Mouse (Mus musculus) liver, embryonic 11.5 days (tissue): ENCODE measurements around the gene Ptpra. TPM values are rescaled to one million over a fixed set of nuclear protein-coding genes. Genes with fewer than 3 reads are reported as not detected.
A peak's percentile ranks its signal among the peaks of the same experiment; 100 is the strongest.

Experiments
- ATAC-seq: fragments of 200-750 bp; cut with Nextera tagmentation; replicated peaks from 2 replicates; pipeline ENCODE4 v1.8.0; 2017; ENCODE audit warnings: moderate number of reproducible peaks, mild to moderate bottlenecking, moderate TSS enrichment, moderate library complexity; ENCODE audit not compliant: low FRiP score
- DNase-seq: peaks from one replicate; pipeline ENCODE4 v3.0.0-alpha.2; 2017; ENCODE audit warnings: low spot score
- H3K27ac ChIP-seq: fragments of 300-500 bp; sonication (generic); 2 replicates; pipeline ENCODE4 v1.5.1; 2014; ENCODE audit warnings: mild to moderate bottlenecking, low read depth, low read length, control low read depth
- H3K27me3 ChIP-seq: fragments of 300-500 bp; sonication (generic); replicated peaks from 2 replicates; pipeline ENCODE4 v1.6.1; 2014; ENCODE audit warnings: low read length, mixed read lengths; ENCODE audit not compliant: control insufficient read depth, insufficient read depth
- H3K36me3 ChIP-seq: fragments of 300-500 bp; sonication (generic); 2 replicates; pipeline ENCODE4 v1.6.1; 2014; ENCODE audit warnings: mild to moderate bottlenecking, low read length, moderate library complexity, mixed read lengths; ENCODE audit not compliant: control insufficient read depth, insufficient read depth
- H3K4me1 ChIP-seq: fragments of 300-500 bp; sonication (generic); replicated peaks from 2 replicates; pipeline ENCODE4 v1.6.1; 2014; ENCODE audit warnings: low read length, mixed read lengths; ENCODE audit not compliant: control insufficient read depth, insufficient read depth
- H3K4me2 ChIP-seq: fragments of 300-500 bp; sonication (generic); 2 replicates; pipeline ENCODE4 v1.6.1; 2014; ENCODE audit warnings: mild to moderate bottlenecking, control low read depth, moderate library complexity
- H3K4me3 ChIP-seq: fragments of 300-500 bp; sonication (generic); 2 replicates; pipeline ENCODE4 v1.5.1; 2014; ENCODE audit warnings: low read depth, low read length, control low read depth
- H3K9ac ChIP-seq: fragments of 300-500 bp; sonication (generic); 2 replicates; pipeline ENCODE4 v1.6.1; 2014; ENCODE audit warnings: low read depth, low read length, control low read depth
- H3K9me3 ChIP-seq: fragments of 300-500 bp; sonication (generic); 2 replicates; pipeline ENCODE4 v1.6.1; 2016; ENCODE audit warnings: low read length, inconsistent platforms, mixed read lengths; ENCODE audit not compliant: control insufficient read depth
- WGBS: fragments of 180-500 bp; shearing (Covaris S2); extraction: QIAGEN DNeasy Blood & Tissue Kit; methylation state at CpG from one replicate; pipeline ENCODE4 v1.1.7; 2014; 5-methylcytosine and 5-hydroxymethylcytosine counted together
- polyA plus RNA-seq: library from polyadenylated mRNA; unstranded; fragments of >200 nt; fragmentation: Nextera tagmentation; extraction: Ambion mirVana; gene quantifications from 2 replicates; pipeline ENCODE4 v1.2.1, GENCODE M21; 2014

Gene Ptpra
- polyA plus RNA-seq, 1 experiment from 2014 or later, result 66.2 TPM

- no peak overlapping the region for H3K4me3 ChIP-seq
- DNase-seq, result no peak
- H3K27ac ChIP-seq, result no peak overlapping the region
- H3K4me2 ChIP-seq, result no peak overlapping the region
- no peaks in the 10 kb centered on the region for H3K9me3 ChIP-seq
- no peaks in the 10 kb centered on the region for H3K27me3 ChIP-seq
- peaks cover 11% of the 10 kb centered on the region for H3K4me1 ChIP-seq
- 93% methylated on average over 26 of the region's 26 CpGs for WGBS
- no peaks in the 10 kb centered on the region for H3K36me3 ChIP-seq
- H3K9ac ChIP-seq, result no peak overlapping the region
- ATAC-seq, result no peak
These were observed 28.1 kb upstream of the Ptpra start for GRCm38 (mm10) chr2:130421781-130422620.

- H3K4me2 ChIP-seq, result peak overlapping the region; percentile 96
- no peaks in the 10 kb centered on the region for H3K36me3 ChIP-seq
- WGBS, result 13% methylated on average over 49 of the region's 49 CpGs
- H3K4me3 ChIP-seq, result peak overlapping the region; percentile 70
- ATAC-seq (peak; percentile 66), DNase-seq (peak; percentile 86)
- H3K9me3 ChIP-seq, result no peaks in the 10 kb centered on the region
- H3K4me1 ChIP-seq, result peaks cover 11% of the 10 kb centered on the region
- H3K27ac ChIP-seq, result peak overlapping the region; percentile 73; the same call in 1 of the 2 replicates
- no peaks in the 10 kb centered on the region for H3K27me3 ChIP-seq
- H3K9ac ChIP-seq, result peak overlapping the region; percentile 86
These were observed 26.5 kb upstream of the Ptpra start for GRCm38 (mm10) chr2:130423397-130424125.

- H3K4me1 ChIP-seq, result peaks cover 11% of the 10 kb centered on the region
- no peaks in the 10 kb centered on the region for H3K36me3 ChIP-seq
- no peaks in the 10 kb centered on the region for H3K27me3 ChIP-seq
- ATAC-seq (peak; percentile 92), DNase-seq (peak; percentile 91)
- H3K9ac ChIP-seq, result peak within 1 kb of the TSS; percentile 86
- peak within 1 kb of the TSS; percentile 70 for H3K4me3 ChIP-seq
- under 1% methylated on average over 58 of the region's 58 CpGs for WGBS
- H3K4me2 ChIP-seq, result peak within 1 kb of the TSS; percentile 96
- H3K9me3 ChIP-seq, result no peaks in the 10 kb centered on the region
- peak within 1 kb of the TSS; percentile 73 for H3K27ac ChIP-seq
These were observed 25.8 kb upstream of the Ptpra start, which contains the start of the genes Vps16 and Pced1a for GRCm38 (mm10) chr2:130424126-130424853. Gene Vps16, plus strand, starts transcription at chr2:130424339. Gene Pced1a, minus strand, starts transcription at chr2:130424701.

DNA sequence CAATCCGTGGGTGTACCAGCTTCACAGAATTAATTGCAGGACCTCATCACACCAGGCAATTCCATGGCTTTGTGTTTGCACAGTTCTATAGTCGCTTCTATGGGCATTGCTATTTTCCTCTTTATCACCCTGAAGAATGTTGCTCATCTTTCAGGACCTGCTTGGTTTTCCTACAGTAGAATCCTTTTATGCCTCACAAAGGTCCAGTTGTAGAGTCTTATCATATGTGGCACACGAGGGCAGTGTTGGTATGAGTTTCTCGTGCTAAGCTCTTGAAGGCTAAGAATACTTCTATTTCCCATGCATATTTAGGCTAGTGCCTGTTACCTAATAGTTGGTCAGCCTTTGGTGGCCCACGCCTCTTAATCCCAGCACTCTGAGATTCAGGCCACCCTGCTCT lies 25.0 kb upstream of the Ptpra start:
- WGBS, result 30% methylated on average over 5 of the region's 5 CpGs
- no peaks in the 10 kb centered on the region for H3K36me3 ChIP-seq
- peak overlapping the region; percentile 86 for H3K9ac ChIP-seq
- peak overlapping the region; percentile 96 for H3K4me2 ChIP-seq
- H3K9me3 ChIP-seq, result no peaks in the 10 kb centered on the region
- DNase-seq, result no peak
- ATAC-seq, result no peak
- peak overlapping the region; percentile 66 for H3K27ac ChIP-seq
- peak overlapping the region; percentile 70 for H3K4me3 ChIP-seq
- H3K4me1 ChIP-seq, result peaks cover 14% of the 10 kb centered on the region
- H3K27me3 ChIP-seq, result no peaks in the 10 kb centered on the region

DNA sequence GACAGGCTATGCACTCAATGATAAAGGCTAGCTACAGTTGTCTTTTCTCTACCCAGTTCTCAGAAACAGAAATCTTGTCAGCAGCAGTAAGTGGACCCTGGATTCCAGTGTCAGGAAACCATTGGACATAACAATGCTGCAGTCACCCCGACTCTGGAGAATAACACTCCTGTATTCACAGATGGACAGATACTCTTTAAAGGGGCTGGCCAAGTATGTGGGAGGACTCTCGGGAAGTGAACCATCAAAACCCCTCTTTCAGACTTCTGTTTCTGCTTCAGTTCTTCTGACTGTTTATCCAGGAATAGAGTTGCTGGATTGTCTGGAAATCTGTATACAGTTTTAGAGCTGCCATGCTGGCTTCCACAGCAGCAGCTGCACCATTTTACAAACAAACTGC lies 20.2 kb upstream of the Ptpra start:
- H3K4me2 ChIP-seq, result no peak overlapping the region
- no peak overlapping the region for H3K27ac ChIP-seq
- DNase-seq (no peak), ATAC-seq (no peak)
- H3K4me3 ChIP-seq, result no peak overlapping the region
- peaks cover 9% of the 10 kb centered on the region for H3K4me1 ChIP-seq
- H3K9ac ChIP-seq, result no peak overlapping the region
- no peaks in the 10 kb centered on the region for H3K27me3 ChIP-seq
- no peaks in the 10 kb centered on the region for H3K36me3 ChIP-seq
- no peaks in the 10 kb centered on the region for H3K9me3 ChIP-seq
- WGBS, result 72% methylated on average over 2 of the region's 2 CpGs

DNA sequence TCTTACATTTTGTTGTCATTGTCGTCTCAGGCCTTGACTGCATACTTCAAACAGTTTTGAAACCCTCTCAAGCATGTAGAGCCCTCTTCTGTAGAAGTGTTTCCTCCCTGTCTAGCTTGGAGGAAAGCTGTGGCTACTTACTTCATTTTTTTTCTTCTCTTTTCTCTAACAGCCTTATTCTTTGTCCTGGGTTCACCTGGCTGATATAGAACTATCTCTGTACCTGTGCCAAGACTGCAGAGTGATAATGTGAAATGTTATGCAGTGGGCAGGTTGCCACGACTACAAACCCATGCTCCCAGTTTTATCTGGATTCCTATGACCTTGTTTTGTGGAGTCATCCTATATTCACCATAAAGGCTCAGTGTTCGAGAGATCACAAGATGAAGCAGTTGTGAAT lies 19.6 kb upstream of the Ptpra start:
- no peaks in the 10 kb centered on the region for H3K36me3 ChIP-seq
- H3K9ac ChIP-seq, result no peak overlapping the region
- 74% methylated on average over 3 of the region's 3 CpGs for whole genome bisulfite sequencing
- no peak overlapping the region for H3K4me2 ChIP-seq
- H3K27me3 ChIP-seq, result no peaks in the 10 kb centered on the region
- H3K27ac ChIP-seq, result no peak overlapping the region
- H3K9me3 ChIP-seq, result no peaks in the 10 kb centered on the region
- H3K4me3 ChIP-seq, result no peak overlapping the region
- peaks cover 3% of the 10 kb centered on the region; the same call in 1 of the 2 replicates for H3K4me1 ChIP-seq
- no peak for ATAC-seq
- DNase-seq, result no peak

DNA sequence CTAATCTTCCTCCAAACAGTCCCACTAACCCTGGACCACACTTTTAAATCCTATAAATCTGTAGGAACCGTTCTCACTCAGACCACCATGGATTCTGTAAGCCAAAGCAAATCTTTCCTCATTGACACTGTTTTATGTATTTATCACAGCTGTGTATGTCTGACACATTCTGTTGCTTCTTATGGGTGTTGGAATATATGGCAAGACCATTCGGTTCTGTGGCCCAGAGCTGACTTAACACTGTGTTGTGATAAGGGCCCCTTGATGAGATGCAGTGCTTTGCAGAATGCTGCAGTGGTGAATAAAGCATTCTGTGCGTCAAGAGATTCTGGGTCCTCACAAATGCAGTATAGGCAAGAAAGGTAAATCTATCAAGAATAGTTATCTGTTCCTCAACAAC lies 17.9 kb upstream of the Ptpra start:
- WGBS, result 83% methylated on average over 3 of the region's 3 CpGs
- Histone ChIP-seq H3K27ac (no peak overlapping the region), H3K27me3 (no peaks in the 10 kb centered on the region), H3K4me1 (0 out of 2 replicates have a peak, but pooled peaks cover 3% of the 10 kb centered on the region), H3K4me2 (no peak overlapping the region), H3K9ac (no peak overlapping the region), H3K9me3 (no peaks in the 10 kb centered on the region), H3K4me3 (no peak overlapping the region), H3K36me3 (no peaks in the 10 kb centered on the region)
- DNase-seq (no peak), ATAC-seq (no peak)

DNA sequence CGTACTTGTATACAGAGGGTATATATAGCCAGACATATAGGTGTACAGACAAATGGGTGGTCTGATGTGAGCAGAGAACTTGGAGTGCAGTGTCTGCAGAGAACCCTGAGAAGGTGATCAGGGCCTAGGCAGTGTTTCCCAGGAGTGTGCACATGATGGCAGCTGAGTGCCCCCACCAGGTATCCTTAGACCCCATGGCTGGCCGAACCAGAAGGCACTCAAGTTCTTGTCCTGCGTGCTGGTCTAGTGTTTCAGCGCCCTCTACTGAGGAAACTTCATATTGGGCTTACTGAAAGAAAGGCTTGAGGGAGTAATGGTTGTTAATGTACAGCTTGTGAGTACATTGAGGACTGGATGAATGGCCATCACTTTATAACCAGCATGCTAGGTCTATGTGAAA lies 16.9 kb upstream of the Ptpra start:
- Histone ChIP-seq H3K27ac (no peak overlapping the region), H3K9me3 (no peaks in the 10 kb centered on the region), H3K4me3 (no peak overlapping the region), H3K27me3 (no peaks in the 10 kb centered on the region), H3K9ac (no peak overlapping the region), H3K36me3 (no peaks in the 10 kb centered on the region), H3K4me2 (no peak overlapping the region), H3K4me1 (0 out of 2 replicates have a peak, but pooled peaks cover 3% of the 10 kb centered on the region)
- ATAC-seq (peak; percentile 40), DNase-seq (no peak)
- WGBS, result 29% methylated on average over 4 of the region's 4 CpGs
